Mouse (Mus musculus): Measurements from ENCODE around the gene Kat8.
A peak's percentile ranks its signal among the peaks of the same experiment; 100 is the strongest.
"Not testable (repeated sequence)": the region's sequence is repeated elsewhere in the genome, so short reads cannot be mapped to it uniquely, and the experiment has no call there.

Kat8 gene

GRCm38 (mm10) chr7:127928596-127928995 is 16.3 kb downstream of the Kat8 start:
- ATAC-seq (ENCODE audit: insufficient number of reproducible peaks, low FRiP score, low TSS enrichment), result no peak

GRCm38 (mm10) chr7:127929923-127930322 is 17.6 kb downstream of the Kat8 start, which contains the start of gene Prss8:
Gene Prss8 (minus strand): TSS chr7:127930104.
- ATAC-seq (ENCODE audit: insufficient number of reproducible peaks, low FRiP score, low TSS enrichment), result no peak

DNA sequence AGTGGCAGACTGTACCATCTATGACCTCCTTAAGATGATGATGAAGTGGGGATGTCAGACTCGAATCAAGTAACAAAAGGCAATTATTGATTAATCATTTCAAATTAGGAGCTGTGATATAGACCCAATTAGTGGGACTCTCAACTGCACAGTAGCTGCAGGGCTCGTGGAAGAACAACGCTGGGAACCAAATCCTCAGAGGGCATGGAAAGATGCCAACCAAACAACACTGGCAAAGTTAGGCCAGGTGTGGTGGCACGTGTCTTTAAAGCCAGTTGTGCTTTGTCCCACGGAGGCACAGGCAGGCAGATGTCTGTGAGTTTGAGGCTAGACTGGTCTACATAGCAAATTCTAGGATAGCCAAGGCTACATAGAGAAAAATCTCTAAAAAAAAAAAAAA is 18.3 kb downstream of the Kat8 start:
- no peak for ATAC-seq (ENCODE audit: insufficient number of reproducible peaks, low FRiP score, low TSS enrichment)

DNA sequence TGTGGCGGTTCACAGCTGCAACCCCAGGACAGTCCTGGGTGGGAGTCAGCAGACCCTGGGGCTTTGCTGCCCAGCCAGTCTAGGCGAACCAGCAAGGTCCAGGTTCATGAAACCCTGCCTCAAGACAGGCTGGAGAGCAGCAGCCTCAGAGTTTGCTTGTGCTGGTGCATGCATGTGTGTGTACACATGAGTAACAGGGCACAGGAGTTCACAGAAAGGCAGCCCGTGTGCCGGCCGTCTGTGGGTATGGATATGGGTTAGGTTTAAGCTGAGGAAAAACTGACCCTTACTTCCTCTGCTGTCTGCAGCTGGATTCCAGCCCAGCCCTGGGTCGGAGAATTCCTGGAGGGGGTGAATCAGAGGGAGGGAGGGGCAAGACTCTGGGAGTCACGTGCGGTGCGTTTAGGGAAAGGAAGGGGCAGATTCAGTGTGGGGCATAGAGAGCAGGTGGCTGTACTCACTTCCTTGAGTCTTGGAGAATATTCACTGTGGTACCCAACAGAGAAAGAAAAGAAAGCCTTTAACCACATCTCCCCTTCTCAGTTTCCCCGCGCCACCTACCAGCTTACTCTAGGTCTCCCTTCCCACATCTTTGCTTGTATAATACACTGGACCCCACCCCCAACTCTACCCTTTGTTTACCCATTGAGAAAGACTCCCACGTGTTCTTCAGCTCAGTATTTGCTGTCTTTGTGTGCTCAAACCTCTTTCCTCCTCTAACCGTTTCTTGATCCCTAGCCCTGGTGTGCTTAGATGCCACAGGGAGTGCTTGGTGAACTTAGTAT is 19.2 kb downstream of the Kat8 start:
- no peak for ATAC-seq (ENCODE audit: insufficient number of reproducible peaks, low FRiP score, low TSS enrichment)

- ATAC-seq (ENCODE audit: insufficient number of reproducible peaks, low FRiP score, low TSS enrichment), result no peak
These were observed 20.1 kb downstream of the Kat8 start for GRCm38 (mm10) chr7:127932273-127933031.

GRCm38 (mm10) chr7:127934075-127934474 is 21.8 kb downstream of the Kat8 start:
- ATAC-seq (ENCODE audit: insufficient number of reproducible peaks, low FRiP score, low TSS enrichment), result no peak

- peak; percentile 94 for ATAC-seq (ENCODE audit: insufficient number of reproducible peaks, low FRiP score, low TSS enrichment)
These were observed 22.9 kb downstream of the Kat8 start for GRCm38 (mm10) chr7:127935028-127935722.

GRCm38 (mm10) chr7:127935748-127936159 is 23.4 kb downstream of the Kat8 start:
- ATAC-seq (ENCODE audit: insufficient number of reproducible peaks, low FRiP score, low TSS enrichment), result 0 out of 2 replicates have a peak, but pooled peaks have one; percentile 50

DNA sequence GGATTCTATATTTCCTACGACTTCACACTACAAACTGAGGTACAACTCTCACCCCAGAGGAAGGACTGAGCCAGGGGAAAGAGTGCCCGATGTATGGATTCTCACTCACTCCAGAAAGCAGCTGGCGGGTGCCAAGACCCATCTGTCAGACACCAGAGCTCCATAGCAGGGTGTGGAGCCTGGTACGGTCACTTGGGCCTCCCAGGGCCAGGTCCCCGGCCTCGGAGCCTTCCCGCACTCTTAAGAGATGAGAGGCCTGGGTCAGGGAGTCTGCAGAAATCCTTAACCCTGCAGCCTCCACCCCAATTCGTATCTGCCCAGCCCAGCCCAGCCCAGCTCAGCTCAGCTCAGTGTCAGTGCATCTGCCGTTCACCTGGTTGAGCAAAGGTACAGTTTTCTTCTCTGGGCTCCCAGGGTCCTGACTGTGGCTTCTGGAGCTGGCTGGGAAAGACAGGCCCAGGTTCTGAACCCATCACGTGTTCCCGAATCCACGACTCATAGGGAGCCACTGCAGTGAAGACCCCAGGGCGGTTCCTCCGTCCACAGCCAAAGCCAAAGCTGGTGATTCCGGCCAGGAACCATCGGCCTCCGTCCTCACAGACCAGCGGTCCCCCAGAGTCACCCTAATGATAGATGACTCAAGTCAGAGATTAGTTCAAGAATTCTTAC is 24.0 kb downstream of the Kat8 start:
- ATAC-seq (ENCODE audit: insufficient number of reproducible peaks, low FRiP score, low TSS enrichment), result peak; percentile 31; the same call in 1 of the 2 replicates

GRCm38 (mm10) chr7:127942097-127942496 is 29.8 kb downstream of the Kat8 start:
- ATAC-seq (ENCODE audit: insufficient number of reproducible peaks, low FRiP score, low TSS enrichment), result not testable (repeated sequence)

DNA sequence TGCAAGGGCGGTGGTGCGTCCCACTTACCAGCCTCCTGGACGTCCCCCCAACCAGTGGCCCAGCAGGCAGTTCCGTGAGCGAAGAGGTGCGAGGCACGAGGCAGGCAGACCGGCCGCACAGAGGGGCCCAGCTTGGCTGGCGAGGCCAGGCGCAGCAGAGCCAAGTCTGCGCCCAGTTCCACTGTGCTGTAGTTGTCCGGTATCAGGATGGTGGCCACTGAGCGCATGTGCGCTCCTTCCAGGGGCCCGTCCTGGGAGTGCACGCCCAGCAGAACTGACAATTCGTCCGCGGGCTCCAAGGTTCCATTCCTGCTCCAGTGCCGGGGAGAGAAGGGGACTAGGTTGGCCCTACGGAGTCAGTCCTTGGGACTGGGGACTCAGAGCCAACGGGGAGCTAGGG is 32.3 kb downstream of the Kat8 start:
- no peak for ATAC-seq (ENCODE audit: insufficient number of reproducible peaks, low FRiP score, low TSS enrichment)

GRCm38 (mm10) chr7:127946470-127947023 is 34.2 kb downstream of the Kat8 start, which contains the start of gene Prss36:
Gene Prss36 (minus strand): TSS chr7:127946725.
- no peak for ATAC-seq (ENCODE audit: insufficient number of reproducible peaks, low FRiP score, low TSS enrichment)

- no peak for ATAC-seq (ENCODE audit: insufficient number of reproducible peaks, low FRiP score, low TSS enrichment)
These were observed 40.7 kb downstream of the Kat8 start for GRCm38 (mm10) chr7:127952864-127953581.

DNA sequence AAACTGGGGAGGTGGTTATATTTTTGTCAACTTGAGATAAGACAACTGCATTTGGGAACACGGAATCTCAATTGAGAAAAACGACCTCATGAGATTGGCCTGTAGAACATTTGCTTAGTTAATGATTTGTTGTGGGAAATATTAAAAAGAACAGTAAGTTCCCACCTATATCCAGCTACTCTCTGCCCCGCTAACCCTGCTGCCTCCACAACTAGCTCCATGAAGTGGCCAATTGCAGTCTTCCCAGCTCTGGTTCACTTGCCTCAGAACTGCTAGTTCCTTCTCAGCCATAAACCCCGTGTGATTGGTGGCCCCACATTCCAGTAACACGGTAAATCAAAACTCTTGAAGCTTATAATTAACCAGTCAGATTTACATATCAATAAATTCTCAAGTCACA is 47.0 kb downstream of the Kat8 start:
- ATAC-seq (ENCODE audit: insufficient number of reproducible peaks, low FRiP score, low TSS enrichment), result no peak

DNA sequence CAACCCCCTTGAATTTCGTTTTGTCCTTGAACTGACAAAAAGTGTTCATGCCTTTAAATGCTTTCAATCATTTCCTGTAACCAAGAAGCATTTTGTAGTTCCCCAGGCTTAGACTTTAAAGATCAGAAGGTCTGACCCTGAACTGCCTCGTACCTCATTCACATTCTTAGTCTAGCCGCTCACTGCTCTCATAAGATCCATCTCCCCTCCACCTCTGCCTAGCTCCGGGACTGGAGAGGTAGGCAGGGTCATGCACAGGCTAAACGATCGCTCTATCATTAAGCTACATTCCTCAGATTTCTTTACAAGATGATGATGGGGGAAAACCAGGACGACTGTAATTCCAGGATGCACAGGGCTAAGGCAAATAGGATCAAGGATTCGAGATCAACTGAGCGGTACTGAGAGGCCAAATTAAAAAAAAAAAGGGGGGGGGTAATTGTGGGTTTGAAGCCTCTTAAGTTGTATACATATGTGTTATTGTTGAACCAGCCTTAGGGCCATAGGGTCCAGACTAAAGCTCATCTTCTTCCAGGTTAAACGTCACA is 54.1 kb downstream of the Kat8 start:
- ATAC-seq (ENCODE audit: insufficient number of reproducible peaks, low FRiP score, low TSS enrichment), result no peak

- ATAC-seq (ENCODE audit: insufficient number of reproducible peaks, low FRiP score, low TSS enrichment), result peak; percentile 95
These were observed 54.9 kb downstream of the Kat8 start, which contains the start of gene Fus for GRCm38 (mm10) chr7:127967004-127967921. Gene Fus (plus strand): TSS chr7:127967457.

DNA sequence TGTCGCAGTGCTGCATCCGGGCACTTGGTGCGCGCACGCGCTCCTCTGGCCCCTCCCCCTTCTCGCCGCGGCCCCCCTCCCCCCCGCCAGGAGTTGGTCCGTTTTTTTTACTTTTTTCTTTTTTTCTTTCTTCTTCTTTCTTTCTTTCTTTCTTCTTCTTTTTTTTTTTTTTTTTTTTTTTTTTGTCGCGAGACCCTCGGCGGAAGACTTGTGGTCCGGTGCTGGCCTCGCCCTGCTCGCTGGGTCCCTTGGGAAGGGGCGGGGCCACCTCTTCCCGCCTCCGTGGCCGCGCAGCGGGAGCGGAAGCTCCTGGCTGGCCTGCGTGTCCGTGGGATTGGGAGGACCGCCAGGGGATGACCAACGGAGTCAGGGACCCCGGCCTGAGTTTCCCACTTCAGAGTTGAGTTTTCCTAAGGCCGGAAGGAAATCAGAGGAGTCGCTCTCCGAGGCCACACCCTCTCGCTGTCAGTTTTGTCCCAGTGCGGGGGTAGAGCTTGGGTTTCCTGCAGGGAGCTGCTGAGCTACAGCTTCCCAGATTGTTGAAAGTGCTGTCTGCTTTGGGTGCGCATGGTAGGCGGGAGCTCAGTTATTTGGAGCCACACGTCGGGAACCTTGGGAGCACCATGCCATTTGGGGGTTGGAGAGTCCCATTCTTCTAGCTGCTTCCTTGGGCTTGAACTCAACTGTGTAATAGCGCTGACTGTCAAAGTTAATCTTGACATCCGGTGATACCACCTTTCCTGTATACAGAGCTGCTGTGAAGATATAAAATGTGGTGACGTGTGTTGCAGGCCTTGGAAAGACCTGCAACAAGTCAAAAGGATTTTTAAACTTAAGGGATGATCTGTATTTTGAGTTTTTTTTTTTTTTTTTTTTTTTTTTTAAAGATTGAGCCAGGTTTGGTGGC is 55.9 kb downstream of the Kat8 start:
- 0 out of 2 replicates have a peak, but pooled peaks have one; percentile 12 for ATAC-seq (ENCODE audit: insufficient number of reproducible peaks, low FRiP score, low TSS enrichment)

Measured in cerebellum, adult (tissue).